Mouse (Mus musculus): ENCODE measurements at regions not wholly inside any gene's neighbourhood (a gene's known extent, or its start where the extent isn't known, plus 50 kb on each side); places are given as distances from the start of the nearest gene placed in this dataset.
A peak's percentile ranks its signal among the peaks of the same experiment; 100 is the strongest.

GRCm38 (mm10) chr8:109012655-109013054 is 481.2 kb upstream of the Pmfbp1 start:
- DNase-seq: no peak

- no peak for DNase-seq
These were observed 480.2 kb upstream of the Pmfbp1 start for GRCm38 (mm10) chr8:109013577-109013976.

GRCm38 (mm10) chr8:109014746-109015145 is 479.1 kb upstream of the Pmfbp1 start:
- DNase-seq: peak; percentile 83

- no peak for DNase-seq
These were observed 474.3 kb upstream of the Pmfbp1 start for GRCm38 (mm10) chr8:109019565-109019964.

GRCm38 (mm10) chr8:109020102-109020501 is 473.7 kb upstream of the Pmfbp1 start:
- no peak for DNase-seq

- no peak for DNase-seq
These were observed 465.9 kb upstream of the Pmfbp1 start for GRCm38 (mm10) chr8:109027923-109028322.

- no peak for DNase-seq
These were observed 440.2 kb upstream of the Pmfbp1 start for GRCm38 (mm10) chr8:109053608-109054007.

GRCm38 (mm10) chr8:109059152-109059551 is 434.7 kb upstream of the Pmfbp1 start:
- DNase-seq: no peak

GRCm38 (mm10) chr8:109062376-109062775 is 431.5 kb upstream of the Pmfbp1 start:
- no peak for DNase-seq

- DNase-seq: no peak
These were observed 420.1 kb upstream of the Pmfbp1 start for GRCm38 (mm10) chr8:109073715-109074114.

- DNase-seq: no peak
These were observed 418.8 kb upstream of the Pmfbp1 start for GRCm38 (mm10) chr8:109075006-109075405.

- no peak for DNase-seq
These were observed 414.6 kb upstream of the Pmfbp1 start for GRCm38 (mm10) chr8:109079223-109079622.

GRCm38 (mm10) chr8:109081295-109081694 is 412.5 kb upstream of the Pmfbp1 start:
- DNase-seq: peak; percentile 90

GRCm38 (mm10) chr8:109085134-109085533 is 408.7 kb upstream of the Pmfbp1 start:
- DNase-seq: peak; percentile 19

- no peak for DNase-seq
These were observed 406.0 kb upstream of the Pmfbp1 start for GRCm38 (mm10) chr8:109087781-109088180.

GRCm38 (mm10) chr8:109099671-109100070 is 394.2 kb upstream of the Pmfbp1 start:
- peak; percentile 50 for DNase-seq

- peak; percentile 78 for DNase-seq
These were observed 392.4 kb upstream of the Pmfbp1 start for GRCm38 (mm10) chr8:109101416-109101815.

GRCm38 (mm10) chr8:109104798-109105326 is 389.0 kb upstream of the Pmfbp1 start:
- peak; percentile 31 for DNase-seq

- peak; percentile 30 for DNase-seq
These were observed 388.1 kb upstream of the Pmfbp1 start for GRCm38 (mm10) chr8:109105693-109106092.

- DNase-seq: no peak
These were observed 386.9 kb upstream of the Pmfbp1 start for GRCm38 (mm10) chr8:109106971-109107370.

GRCm38 (mm10) chr8:109107762-109108161 is 386.1 kb upstream of the Pmfbp1 start:
- peak; percentile 81 for DNase-seq

- peak; percentile 70 for DNase-seq
These were observed 384.4 kb upstream of the Pmfbp1 start for GRCm38 (mm10) chr8:109109390-109109789.

GRCm38 (mm10) chr8:109121776-109122175 is 372.1 kb upstream of the Pmfbp1 start:
- peak; percentile 45 for DNase-seq

GRCm38 (mm10) chr8:109142495-109143158 is 351.2 kb upstream of the Pmfbp1 start:
- no peak for DNase-seq

GRCm38 (mm10) chr8:109151711-109152110 is 342.1 kb upstream of the Pmfbp1 start:
- DNase-seq: no peak
